Mouse (Mus musculus) lung, postnatal 0 days (tissue): Measurements from ENCODE around the gene Celsr1.

ENCODE experiments used
- CTCF ChIP-seq: IDR thresholded peaks from 2 replicates; pipeline ENCODE4 v1.5.1; 2016; ENCODE audit warnings: antibody characterized with exemption, mild to moderate bottlenecking
- EP300 ChIP-seq: IDR thresholded peaks from 2 replicates; pipeline ENCODE4 v1.6.1; 2016; ENCODE audit warnings: antibody characterized with exemption, mild to moderate bottlenecking, control low read depth

DNA sequence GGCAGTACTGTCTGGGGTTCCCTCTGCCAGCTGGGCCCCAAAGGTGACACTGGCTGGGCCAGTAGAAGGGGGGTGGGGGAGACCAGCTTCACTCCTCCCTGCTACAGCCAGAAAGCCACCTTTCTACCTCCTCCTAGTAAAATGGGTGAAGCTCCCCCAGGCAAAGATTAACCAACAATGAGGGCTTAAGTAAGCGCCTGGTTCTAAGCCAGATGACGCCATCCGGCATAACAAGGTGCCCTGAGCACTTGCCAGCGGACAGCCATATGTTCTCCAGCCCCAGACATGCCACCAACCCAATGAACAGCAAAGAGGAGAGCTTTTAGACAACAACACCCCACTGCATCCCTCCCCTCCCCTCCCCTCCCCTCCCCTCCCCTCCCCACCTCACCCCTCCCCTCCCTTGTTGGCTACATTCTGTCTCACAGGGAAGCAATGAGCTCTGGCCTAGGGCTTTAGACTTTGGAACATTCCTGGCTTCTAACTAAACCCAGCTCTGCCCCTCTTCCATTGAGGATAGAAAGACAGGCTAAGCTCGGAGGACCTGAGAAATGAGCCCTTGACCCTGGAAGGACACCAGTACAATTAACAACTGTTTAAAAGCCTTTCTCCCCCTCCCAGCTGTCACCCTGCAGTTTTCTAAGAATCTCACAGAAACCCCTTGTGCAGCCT lies 42.0 kb downstream of the Celsr1 start:
- TF ChIP-seq CTCF (no peak), EP300 (no peak)
